Mouse (Mus musculus) layer of hippocampus, postnatal 36 days (tissue): ENCODE data around the gene Calca. TPM values are rescaled to one million over a fixed set of nuclear protein-coding genes. Genes with fewer than 3 reads are reported as not detected.
A peak's percentile ranks its signal among the peaks of the same experiment; 100 is the strongest.
"Not testable (repeated sequence)": the region's sequence is repeated elsewhere in the genome, so short reads cannot be mapped to it uniquely, and the experiment has no call there.

ENCODE experiments used
- DNase-seq, 2 experiments: peaks; one replicate each; pipeline ENCODE4 v3.0.0; 2022
- total RNA-seq, 2 experiments: library from RNA; stranded (reverse); gene quantifications; 2 replicates each; pipeline ENCODE4 v1.2.3; 2021

Gene Calca
- total RNA-seq = 1 to 10 TPM in 1 of 2 experiments, not detected in 1; 1.0 TPM

GRCm38 (mm10) chr7:114636102-114636501, at the start of gene Calca:
Calca (minus strand) TSS chr7:114636357.
- DNase-seq = peak in 1 of 2 experiments; percentile 5

GRCm38 (mm10) chr7:114672697-114673096, 36.5 kb upstream of the Calca start:
- no peak for DNase-seq

GRCm38 (mm10) chr7:114671405-114671804, 35.2 kb upstream of the Calca start:
- DNase-seq = no peak

- DNase-seq = no peak
These were observed 13.6 kb upstream of the Calca start for GRCm38 (mm10) chr7:114649730-114650129.

- no peak for DNase-seq
These were observed 12.6 kb upstream of the Calca start for GRCm38 (mm10) chr7:114648791-114649190.

GRCm38 (mm10) chr7:114635569-114636101, 522 bp downstream of the Calca start:
- peak; percentile 16 to 30 for DNase-seq

GRCm38 (mm10) chr7:114634386-114634785, 1.8 kb downstream of the Calca start:
- no peak for DNase-seq

- no peak for DNase-seq
These were observed 10.2 kb downstream of the Calca start for GRCm38 (mm10) chr7:114625966-114626365.

- no peak for DNase-seq
These were observed 19.4 kb downstream of the Calca start for GRCm38 (mm10) chr7:114616759-114617158.

GRCm38 (mm10) chr7:114594391-114594790, 41.8 kb downstream of the Calca start:
- DNase-seq = not testable (repeated sequence)

- no peak for DNase-seq
These were observed 53.7 kb downstream of the Calca start for GRCm38 (mm10) chr7:114582441-114582840.

Other genes starting within 250 kb of the Calca start
- gene Pde3b, start 221.1 kb downstream of the Calca start, total RNA-seq = 10 to 100 TPM in 1 of 2 experiments, 1 to 10 TPM in 1; 9.6 to 11.7 TPM
- gene Cyp2r1, start 73.4 kb downstream of the Calca start, total RNA-seq = 1 to 10 TPM; 1.2 to 1.9 TPM
- not detected for gene Calcb, start 82.3 kb upstream of the Calca start, total RNA-seq
- 1 to 10 TPM; 4.2 to 6.1 TPM for gene Insc, start 107.3 kb upstream of the Calca start, total RNA-seq